Mouse (Mus musculus) liver, postnatal 0 days (tissue): ENCODE results near the gene Wnt5b. TPM values are rescaled to one million over a fixed set of nuclear protein-coding genes. Genes with fewer than 3 reads are reported as not detected.

Experiments used
- ATAC-seq: fragments of 200-750 bp; cut with Nextera tagmentation; 2 replicates; pipeline ENCODE4 v1.8.0; 2017; ENCODE audit warnings: mild to moderate bottlenecking, moderate library complexity
- DNase-seq: peaks from one replicate; pipeline ENCODE4 v3.0.0-alpha.2; 2016
- H3K27ac ChIP-seq: fragments of 300-500 bp; sonication (generic); 2 replicates; pipeline ENCODE4 v1.5.1; 2014; ENCODE audit warnings: antibody characterized with exemption, moderate library complexity, mild to moderate bottlenecking, low read depth
- H3K27me3 ChIP-seq: fragments of 300-500 bp; sonication (generic); 2 replicates; pipeline ENCODE4 v1.6.1; 2014; ENCODE audit warnings: low read length, control low read depth, mixed read lengths; ENCODE audit not compliant: insufficient read depth
- H3K36me3 ChIP-seq: fragments of 300-500 bp; sonication (generic); replicated peaks from 2 replicates; pipeline ENCODE4 v1.6.1; 2014; ENCODE audit warnings: mild to moderate bottlenecking, control low read depth, low read length, moderate library complexity, mixed read lengths; ENCODE audit not compliant: insufficient read depth
- H3K4me1 ChIP-seq: fragments of 300-500 bp; sonication (generic); 2 replicates; pipeline ENCODE4 v1.6.1; 2014; ENCODE audit warnings: antibody characterized with exemption, mild to moderate bottlenecking, control low read depth; ENCODE audit not compliant: insufficient read depth
- H3K4me2 ChIP-seq: fragments of 300-500 bp; sonication (generic); 2 replicates; pipeline ENCODE4 v1.6.1; 2014; ENCODE audit warnings: low read depth, mild to moderate bottlenecking, low read length, moderate library complexity, mixed read lengths
- H3K4me3 ChIP-seq: fragments of 300-500 bp; sonication (generic); 2 replicates; pipeline ENCODE4 v1.5.1; 2014; ENCODE audit warnings: low read depth, low read length
- H3K9ac ChIP-seq: fragments of 300-500 bp; sonication (generic); replicated peaks from 2 replicates; pipeline ENCODE4 v1.6.1; 2014; ENCODE audit warnings: mild to moderate bottlenecking, moderate library complexity
- H3K9me3 ChIP-seq: fragments of 300-500 bp; sonication (generic); 2 replicates; pipeline ENCODE4 v1.6.1; 2016; ENCODE audit warnings: mild to moderate bottlenecking, control low read depth, low read length, mixed read lengths
- CTCF ChIP-seq: sonication (generic); IDR thresholded peaks from 2 replicates; pipeline ENCODE4 v1.5.1; 2016; ENCODE audit warnings: antibody characterized with exemption, low read depth
- EP300 ChIP-seq: IDR thresholded peaks from 2 replicates; pipeline ENCODE4 v1.6.1; 2016; ENCODE audit warnings: antibody characterized with exemption, low read depth, mild to moderate bottlenecking
- WGBS: fragments of 180-500 bp; shearing (Covaris S2); extraction: QIAGEN DNeasy Blood & Tissue Kit; methylation state at CpG from one replicate; pipeline ENCODE4 v1.1.7; 2014; ENCODE audit not compliant: insufficient replicate concordance; 5-methylcytosine and 5-hydroxymethylcytosine counted together
- polyA plus RNA-seq: library from polyadenylated mRNA; unstranded; fragments of >200 nt; fragmentation: Nextera tagmentation; extraction: Ambion mirVana; gene quantifications from 2 replicates; pipeline ENCODE4 v1.2.1, GENCODE M21; 2015

The Wnt5b gene
- polyA plus RNA-seq, 1 experiment from 2014 or later: 0.31 TPM

GRCm38 (mm10) chr6:119466921-119467784 lies 77.0 kb downstream of the Wnt5b start:
- 55% methylated on average over 10 of the region's 10 CpGs for WGBS

DNA sequence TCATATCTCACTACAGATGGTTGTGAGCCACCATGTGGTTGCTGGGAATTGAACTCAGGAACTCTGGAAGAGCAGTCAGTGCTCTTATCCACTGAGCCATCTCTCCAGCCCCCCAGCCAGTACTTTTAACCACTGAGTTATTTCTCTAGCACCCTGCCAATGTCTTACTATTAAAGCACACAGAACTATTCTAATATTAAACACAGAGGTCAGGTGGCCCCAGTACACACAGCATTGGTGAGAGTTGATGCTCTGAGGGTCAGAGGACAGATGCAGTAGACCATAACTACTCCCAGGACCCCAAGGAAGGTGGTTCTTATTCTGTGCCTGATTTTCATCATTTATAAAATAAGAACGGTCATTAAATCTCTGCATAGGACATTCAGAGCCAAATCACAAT lies 78.0 kb downstream of the Wnt5b start:
- no peak overlapping the region for H3K27ac ChIP-seq
- H3K27me3 ChIP-seq: no peaks in the 10 kb centered on the region
- H3K9me3 ChIP-seq: no peaks in the 10 kb centered on the region
- H3K4me1 ChIP-seq: peaks cover 8% of the 10 kb centered on the region
- H3K4me3 ChIP-seq: no peak overlapping the region
- H3K36me3 ChIP-seq: no peaks in the 10 kb centered on the region
- no peak for DNase-seq
- no peak overlapping the region for H3K4me2 ChIP-seq
- ATAC-seq: no peak
- WGBS: 83% methylated on average over 1 of the region's 1 CpGs
- no peak for TF ChIP-seq EP300
- no peak for TF ChIP-seq CTCF
- no peak overlapping the region for H3K9ac ChIP-seq

More at GRCm38 (mm10) chr6:119466921-119467784, 77.0 kb downstream of the Wnt5b start:
- peak; percentile 37 for DNase-seq
- Histone ChIP-seq H3K27ac (peak overlapping the region; percentile 57), H3K4me2 (0 out of 2 replicates have a peak overlapping the region, but pooled peaks have one; percentile 16), H3K4me3 (no peak overlapping the region), H3K27me3 (no peaks in the 10 kb centered on the region), H3K9me3 (no peaks in the 10 kb centered on the region), H3K36me3 (no peaks in the 10 kb centered on the region), H3K9ac (peak overlapping the region; percentile 41; the same call in 1 of the 2 replicates), H3K4me1 (peaks cover 8% of the 10 kb centered on the region)
- TF ChIP-seq EP300 (no peak), CTCF (no peak)
- ATAC-seq: peak; percentile 84

DNA sequence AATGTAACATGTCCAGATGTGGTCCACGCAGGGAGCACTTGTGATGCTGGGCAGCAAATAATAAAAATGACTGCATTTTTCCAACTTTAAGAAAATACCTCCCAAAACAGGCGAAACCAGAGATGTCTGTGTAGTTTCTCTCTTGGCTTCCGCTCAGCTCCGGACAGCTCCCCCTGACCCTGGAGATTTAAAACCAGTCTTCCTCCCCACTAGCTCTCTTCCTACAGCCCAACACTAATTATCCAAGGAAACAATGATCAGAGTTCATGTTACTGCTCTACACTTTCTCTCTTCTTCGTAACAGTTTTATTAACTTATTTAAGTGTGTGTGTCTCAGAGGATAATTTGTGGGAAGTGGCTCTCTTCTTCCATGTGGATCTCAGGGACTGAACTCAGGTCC lies 83.8 kb downstream of the Wnt5b start:
- Histone ChIP-seq H3K9ac (no peak overlapping the region), H3K27me3 (no peaks in the 10 kb centered on the region), H3K4me1 (no peaks in the 10 kb centered on the region; the same call in 1 of the 2 replicates), H3K9me3 (no peaks in the 10 kb centered on the region), H3K27ac (no peak overlapping the region), H3K4me3 (no peak overlapping the region), H3K4me2 (no peak overlapping the region), H3K36me3 (no peaks in the 10 kb centered on the region)
- TF ChIP-seq CTCF (no peak), EP300 (no peak)
- ATAC-seq: no peak
- DNase-seq: no peak
- 79% methylated on average over 5 of the region's 5 CpGs for WGBS

- Histone ChIP-seq H3K9me3 (no peaks in the 10 kb centered on the region), H3K27ac (no peak overlapping the region), H3K4me2 (no peak overlapping the region), H3K4me1 (no peaks in the 10 kb centered on the region; the same call in 1 of the 2 replicates), H3K27me3 (no peaks in the 10 kb centered on the region), H3K4me3 (no peak overlapping the region), H3K9ac (no peak overlapping the region), H3K36me3 (no peaks in the 10 kb centered on the region)
- no peak for TF ChIP-seq EP300
- no peak for DNase-seq
- no peak for ATAC-seq
- WGBS: 53% methylated on average over 4 of the region's 4 CpGs
Observed at GRCm38 (mm10) chr6:119459041-119459440, 85.1 kb downstream of the Wnt5b start.

DNA sequence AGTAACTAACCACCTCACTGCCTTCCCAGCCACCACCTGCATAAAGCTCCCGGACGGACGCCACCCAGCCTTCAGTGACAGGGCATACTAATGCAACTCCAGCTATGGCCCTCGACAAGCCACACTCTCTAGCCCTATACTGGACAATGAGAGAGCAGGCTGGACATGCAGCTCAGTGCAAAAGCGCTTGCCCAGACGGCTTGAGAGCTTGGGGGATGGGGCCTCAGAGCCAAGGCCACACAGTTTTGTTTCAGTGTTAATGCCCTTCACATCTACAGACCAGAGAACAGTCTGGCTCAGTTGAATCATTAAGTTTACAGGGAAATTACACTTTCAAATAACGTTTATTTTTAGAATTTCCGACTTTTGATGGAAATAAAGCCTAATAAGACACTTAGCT lies 86.0 kb downstream of the Wnt5b start:
- H3K36me3 ChIP-seq: no peaks in the 10 kb centered on the region
- no peaks in the 10 kb centered on the region; the same call in 1 of the 2 replicates for H3K4me1 ChIP-seq
- no peak overlapping the region for H3K4me2 ChIP-seq
- TF ChIP-seq CTCF: no peak
- TF ChIP-seq EP300: no peak
- WGBS: 56% methylated on average over 8 of the region's 8 CpGs
- H3K27me3 ChIP-seq: no peaks in the 10 kb centered on the region
- no peak for ATAC-seq
- no peak overlapping the region for H3K27ac ChIP-seq
- no peak overlapping the region for H3K4me3 ChIP-seq
- H3K9ac ChIP-seq: no peak overlapping the region
- H3K9me3 ChIP-seq: no peaks in the 10 kb centered on the region
- DNase-seq: no peak

- peaks cover 7% of the 10 kb centered on the region; the same call in 1 of the 2 replicates for H3K4me1 ChIP-seq
- H3K4me2 ChIP-seq: peak overlapping the region; percentile 48
- no peak overlapping the region for H3K27ac ChIP-seq
- H3K9me3 ChIP-seq: no peaks in the 10 kb centered on the region
- ATAC-seq (no peak), DNase-seq (peak; percentile 37)
- TF ChIP-seq CTCF (no peak), EP300 (no peak)
- 6% methylated on average over 15 of the region's 15 CpGs for WGBS
- H3K9ac ChIP-seq: no peak overlapping the region
- H3K27me3 ChIP-seq: peaks cover 19% of the 10 kb centered on the region
- peak overlapping the region; percentile 19 for H3K4me3 ChIP-seq
- no peaks in the 10 kb centered on the region for H3K36me3 ChIP-seq
Observed at GRCm38 (mm10) chr6:119451981-119452499, 92.1 kb downstream of the Wnt5b start.
